Mouse (Mus musculus) forebrain, embryonic 12.5 days (tissue): Measurements from ENCODE around the gene Pacsin1. TPM values are rescaled to one million over a fixed set of nuclear protein-coding genes. Genes with fewer than 3 reads are reported as not detected.
A peak's percentile ranks its signal among the peaks of the same experiment; 100 is the strongest.
"Not testable (repeated sequence)": the region's sequence is repeated elsewhere in the genome, so short reads cannot be mapped to it uniquely, and the experiment has no call there.

ENCODE experiments used
- ATAC-seq: fragments of 200-750 bp; cut with Nextera tagmentation; 2 replicates; pipeline ENCODE4 v1.8.0; 2017; ENCODE audit warnings: moderate TSS enrichment; ENCODE audit not compliant: low FRiP score
- H3K27ac ChIP-seq: fragments of 300-500 bp; sonication (generic); 2 replicates; pipeline ENCODE4 v1.5.1; 2016; ENCODE audit warnings: mild to moderate bottlenecking
- H3K27me3 ChIP-seq: fragments of 300-500 bp; sonication (generic); 2 replicates; pipeline ENCODE4 v1.6.1; 2016; ENCODE audit warnings: mild to moderate bottlenecking
- H3K36me3 ChIP-seq: fragments of 300-500 bp; sonication (generic); replicated peaks from 2 replicates; pipeline ENCODE4 v1.6.1; 2016; ENCODE audit warnings: mild to moderate bottlenecking
- H3K4me1 ChIP-seq: fragments of 300-500 bp; sonication (generic); 2 replicates; pipeline ENCODE4 v1.6.1; 2016
- H3K4me2 ChIP-seq: fragments of 300-500 bp; sonication (generic); 2 replicates; pipeline ENCODE4 v1.6.1; 2016; ENCODE audit warnings: mild to moderate bottlenecking, moderate library complexity
- H3K4me3 ChIP-seq: fragments of 300-500 bp; sonication (generic); replicated peaks from 2 replicates; pipeline ENCODE4 v1.5.1; 2016; ENCODE audit warnings: mild to moderate bottlenecking
- H3K9ac ChIP-seq: fragments of 300-500 bp; sonication (generic); 2 replicates; pipeline ENCODE4 v1.6.1; 2016; ENCODE audit warnings: mild to moderate bottlenecking
- H3K9me3 ChIP-seq: fragments of 300-500 bp; sonication (generic); 2 replicates; pipeline ENCODE4 v1.6.1; 2016
- WGBS: fragments of 180-500 bp; shearing (Covaris S2); methylation state at CpG from one replicate; pipeline ENCODE4 v1.1.7; 2016; 5-methylcytosine and 5-hydroxymethylcytosine counted together
- polyA plus RNA-seq: library from polyadenylated mRNA; unstranded; fragments of >200 nt; fragmentation: Nextera tagmentation; extraction: Ambion mirVana; gene quantifications from 2 replicates; pipeline ENCODE4 v1.2.1, GENCODE M21; 2016

The Pacsin1 gene
- polyA plus RNA-seq, 1 experiment from 2014 or later, result 9.0 TPM

DNA sequence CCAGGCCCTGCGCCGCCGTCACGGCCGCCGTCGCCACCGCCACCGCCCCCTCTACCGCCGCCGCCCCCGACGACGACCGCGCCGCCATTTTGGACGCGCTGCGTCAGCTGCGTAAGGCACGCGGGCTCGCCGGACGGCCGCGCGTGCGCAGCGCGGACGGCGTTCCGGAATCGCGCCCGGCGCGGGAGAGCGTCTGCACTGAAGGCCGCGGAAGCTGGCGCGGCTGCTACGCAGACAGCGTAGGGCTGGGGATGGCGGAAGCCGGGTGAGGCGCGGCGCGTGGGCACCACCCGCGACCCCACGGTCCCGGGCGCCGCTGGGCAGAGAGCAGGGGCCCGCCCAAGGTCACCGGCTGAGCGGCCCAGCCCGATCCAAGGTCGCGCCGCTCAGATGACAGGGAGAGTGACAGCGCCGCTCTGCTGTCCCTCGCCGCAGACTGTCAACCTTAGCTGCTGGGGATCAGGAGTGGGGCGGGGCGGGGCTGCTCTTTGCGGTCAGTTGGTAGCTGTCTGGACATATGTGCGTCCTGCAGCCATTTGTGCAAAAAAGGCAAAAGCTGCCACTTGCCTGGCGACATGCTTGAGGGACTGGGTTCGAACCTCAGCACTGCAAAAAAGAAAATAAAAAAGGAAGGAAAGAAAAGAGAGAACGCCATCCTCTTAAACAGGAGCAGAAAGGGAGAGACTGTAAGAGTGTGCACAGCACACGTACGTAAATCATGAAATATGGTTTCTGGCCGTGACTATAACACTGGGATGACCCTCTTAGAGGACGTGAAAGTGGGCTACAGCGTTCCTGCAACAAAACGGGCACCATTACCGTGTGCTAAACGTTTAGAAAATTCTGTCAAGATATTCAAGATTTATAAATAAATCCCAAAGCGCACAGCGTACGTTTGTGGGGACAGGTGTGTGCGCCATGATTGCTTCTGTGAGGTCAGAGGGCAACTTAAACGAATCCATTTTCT, 31.7 kb upstream of the Pacsin1 start, which contains the start of gene Nudt3:
Gene Nudt3 (minus strand): TSS at position 136 of the 967 bp plus-strand sequence.
- Histone ChIP-seq H3K9ac (peak within 1 kb of the TSS; percentile 98), H3K27me3 (no peaks in the 10 kb centered on the region), H3K4me2 (peak within 1 kb of the TSS; percentile 77), H3K4me3 (peak within 1 kb of the TSS; percentile 95), H3K27ac (peak within 1 kb of the TSS; percentile 97), H3K9me3 (no peaks in the 10 kb centered on the region), H3K36me3 (peaks cover 9% of the 10 kb centered on the region), H3K4me1 (peaks cover 47% of the 10 kb centered on the region)
- 9% methylated on average over 90 of the region's 91 CpGs for WGBS
- peak; percentile 90 for ATAC-seq

DNA sequence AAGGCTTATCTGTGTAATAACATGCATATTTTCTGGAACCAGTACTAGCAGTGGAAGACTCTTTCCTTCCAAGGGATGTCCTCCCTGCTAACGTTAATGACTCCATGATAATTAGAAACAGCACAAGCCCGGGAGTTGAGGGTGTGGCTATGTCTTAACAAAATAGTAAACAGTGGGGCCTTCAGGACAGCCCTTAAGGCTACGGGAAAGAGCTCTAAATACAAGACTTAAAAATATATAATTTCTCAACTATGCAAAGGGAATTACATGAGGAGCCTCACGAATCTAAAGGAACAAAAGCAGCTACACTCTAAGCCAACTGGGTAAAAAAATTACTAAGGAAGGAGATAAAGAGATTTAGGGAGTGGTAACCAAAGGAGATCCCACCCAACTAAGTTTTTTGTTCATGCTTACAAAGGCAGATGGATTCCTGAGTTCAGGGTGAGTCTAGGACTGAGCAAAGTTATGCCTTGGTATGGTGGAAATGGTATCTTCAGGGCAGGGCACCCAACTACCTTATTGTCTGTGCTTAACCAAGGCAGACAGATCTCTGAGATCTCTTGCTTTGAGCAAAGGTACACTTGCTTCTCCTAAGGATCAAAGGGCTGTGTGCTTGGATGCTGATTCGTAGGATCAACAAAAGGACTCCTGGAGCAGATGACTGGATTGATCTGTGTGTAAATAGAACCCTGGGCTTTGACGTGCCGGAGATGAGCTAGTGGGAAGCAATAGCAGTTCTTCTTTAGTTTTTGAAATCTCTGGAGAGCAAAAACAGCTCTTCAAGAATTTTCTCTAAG, 29.7 kb upstream of the Pacsin1 start:
- no peaks in the 10 kb centered on the region for H3K9me3 ChIP-seq
- no peak overlapping the region for H3K27ac ChIP-seq
- no peak overlapping the region for H3K4me3 ChIP-seq
- no peak overlapping the region for H3K4me2 ChIP-seq
- no peak overlapping the region for H3K9ac ChIP-seq
- 39% methylated on average over 7 of the region's 7 CpGs for WGBS
- H3K27me3 ChIP-seq, result no peaks in the 10 kb centered on the region
- H3K4me1 ChIP-seq, result peaks cover 31% of the 10 kb centered on the region
- no peak for ATAC-seq
- peaks cover 16% of the 10 kb centered on the region for H3K36me3 ChIP-seq

DNA sequence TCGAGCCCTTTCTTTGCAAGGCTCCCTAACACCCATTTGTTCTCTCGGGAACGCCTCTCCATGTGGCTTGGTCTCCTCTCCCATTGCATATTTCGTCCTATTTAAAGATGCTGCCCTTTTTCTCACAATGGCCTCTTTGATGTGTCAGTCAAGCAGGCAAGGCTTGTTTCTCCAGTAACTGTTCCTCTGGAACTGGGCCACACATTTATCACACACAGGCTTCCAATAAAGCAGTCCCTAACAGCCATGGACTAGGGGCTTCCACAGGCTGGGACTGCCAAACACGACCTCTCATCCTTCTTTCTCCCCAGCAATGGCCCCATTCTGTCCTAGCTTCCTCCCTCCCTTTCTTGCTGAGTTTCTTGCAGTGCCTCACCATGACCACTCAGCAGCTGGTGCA, 28.6 kb upstream of the Pacsin1 start:
- H3K4me1 ChIP-seq, result peaks cover 25% of the 10 kb centered on the region
- 0 out of 2 replicates have a peak overlapping the region, but pooled peaks have one; percentile 1 for H3K9ac ChIP-seq
- peaks cover 27% of the 10 kb centered on the region for H3K36me3 ChIP-seq
- H3K4me2 ChIP-seq, result no peak overlapping the region
- peak overlapping the region; percentile 61 for H3K27ac ChIP-seq
- 12% methylated on average over 5 of the region's 5 CpGs for WGBS
- no peaks in the 10 kb centered on the region for H3K9me3 ChIP-seq
- no peaks in the 10 kb centered on the region for H3K27me3 ChIP-seq
- no peak overlapping the region for H3K4me3 ChIP-seq
- no peak for ATAC-seq

DNA sequence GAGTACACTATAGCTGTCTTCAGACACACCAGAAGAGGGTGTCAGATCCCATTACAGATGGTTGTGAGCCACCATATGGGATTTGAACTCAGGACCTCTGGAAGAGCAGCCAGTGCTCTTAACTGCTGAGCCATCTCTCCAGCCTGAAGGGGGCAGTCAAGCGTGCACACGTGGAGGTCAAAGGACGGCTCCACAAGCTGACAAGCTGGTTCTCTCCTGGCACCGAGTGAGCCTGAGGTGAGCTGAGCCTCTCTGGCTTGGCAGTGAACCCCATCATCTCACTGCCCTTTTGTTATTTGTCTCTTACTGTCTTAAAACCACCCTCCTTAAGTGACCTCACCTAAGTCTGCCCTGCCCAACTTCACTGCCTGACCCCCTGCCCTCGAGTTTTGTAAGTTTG, 27.9 kb upstream of the Pacsin1 start:
- H3K9me3 ChIP-seq, result no peaks in the 10 kb centered on the region
- H3K4me1 ChIP-seq, result peaks cover 28% of the 10 kb centered on the region
- ATAC-seq, result no peak
- peaks cover 34% of the 10 kb centered on the region for H3K36me3 ChIP-seq
- H3K27ac ChIP-seq, result no peak overlapping the region
- 46% methylated on average over 5 of the region's 5 CpGs for WGBS
- no peak overlapping the region for H3K4me3 ChIP-seq
- H3K27me3 ChIP-seq, result no peaks in the 10 kb centered on the region
- no peak overlapping the region for H3K9ac ChIP-seq
- H3K4me2 ChIP-seq, result no peak overlapping the region

DNA sequence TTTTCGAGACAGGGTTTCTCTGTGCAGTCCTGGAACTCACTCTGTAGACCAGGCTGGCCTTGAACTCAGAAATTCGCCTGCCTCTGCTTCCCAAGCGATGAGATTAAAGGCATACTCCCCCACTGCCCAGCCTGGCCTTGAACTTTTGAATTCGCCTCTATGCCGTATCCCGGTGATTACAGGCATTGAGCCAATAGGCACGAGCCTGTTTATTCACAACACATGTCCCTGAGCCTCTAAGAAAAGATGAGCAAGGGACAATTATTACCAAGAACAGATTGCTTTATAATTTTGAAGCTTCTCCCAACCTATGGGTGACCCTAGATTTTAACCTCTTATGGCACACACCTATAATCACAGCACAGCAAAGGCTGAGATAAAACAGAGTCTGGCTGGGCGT, 26.9 kb upstream of the Pacsin1 start:
- Histone ChIP-seq H3K9me3 (no peaks in the 10 kb centered on the region), H3K27me3 (no peaks in the 10 kb centered on the region), H3K4me2 (no peak overlapping the region), H3K36me3 (peaks cover 43% of the 10 kb centered on the region), H3K4me1 (peaks cover 36% of the 10 kb centered on the region), H3K27ac (no peak overlapping the region), H3K9ac (no peak overlapping the region), H3K4me3 (no peak overlapping the region)
- ATAC-seq, result no peak
- WGBS, result 90% methylated on average over 8 of the region's 8 CpGs

DNA sequence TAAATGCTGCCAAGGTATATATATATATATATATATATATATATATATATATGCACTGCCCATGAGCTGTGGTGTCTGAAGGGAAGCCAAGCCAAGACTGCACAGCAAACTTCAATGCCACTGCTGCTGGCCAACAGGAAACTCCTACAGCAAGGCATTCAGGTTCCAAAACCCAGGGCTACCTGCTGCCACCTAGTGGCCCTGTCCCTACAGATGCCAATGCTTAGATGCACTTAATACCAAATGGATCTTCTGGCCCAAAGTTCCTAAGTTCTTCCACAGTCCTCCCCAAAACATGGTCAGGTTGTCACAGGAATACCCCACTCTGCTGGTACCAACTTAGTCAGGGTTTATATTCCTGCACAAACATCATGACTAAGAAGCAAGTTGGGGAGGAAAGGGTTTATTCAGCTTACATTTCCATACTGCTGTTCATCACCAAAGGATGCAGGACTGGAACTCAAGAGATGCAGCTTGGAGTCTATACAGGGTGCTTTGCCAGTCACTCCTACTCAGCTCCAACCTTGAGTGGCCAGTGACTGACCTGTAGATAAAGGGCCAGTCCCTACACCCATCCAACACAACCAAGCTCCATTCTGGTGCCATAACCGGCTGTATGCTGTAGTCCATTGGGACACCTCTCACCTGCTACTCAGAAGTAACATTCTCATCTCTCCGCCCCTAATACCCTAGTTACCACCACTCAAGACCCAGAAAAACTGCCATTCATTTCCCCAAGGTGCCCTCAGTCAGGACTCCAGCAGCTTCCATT, 25.9 kb upstream of the Pacsin1 start:
- 72% methylated on average over 2 of the region's 2 CpGs for WGBS
- H3K27me3 ChIP-seq, result no peaks in the 10 kb centered on the region
- peaks cover 49% of the 10 kb centered on the region for H3K36me3 ChIP-seq
- H3K4me1 ChIP-seq, result peaks cover 37% of the 10 kb centered on the region
- H3K4me2 ChIP-seq, result no peak overlapping the region
- H3K27ac ChIP-seq, result no peak overlapping the region
- no peak overlapping the region for H3K9ac ChIP-seq
- no peaks in the 10 kb centered on the region for H3K9me3 ChIP-seq
- no peak overlapping the region for H3K4me3 ChIP-seq
- ATAC-seq, result peak; percentile 21; the same call in 1 of the 2 replicates

DNA sequence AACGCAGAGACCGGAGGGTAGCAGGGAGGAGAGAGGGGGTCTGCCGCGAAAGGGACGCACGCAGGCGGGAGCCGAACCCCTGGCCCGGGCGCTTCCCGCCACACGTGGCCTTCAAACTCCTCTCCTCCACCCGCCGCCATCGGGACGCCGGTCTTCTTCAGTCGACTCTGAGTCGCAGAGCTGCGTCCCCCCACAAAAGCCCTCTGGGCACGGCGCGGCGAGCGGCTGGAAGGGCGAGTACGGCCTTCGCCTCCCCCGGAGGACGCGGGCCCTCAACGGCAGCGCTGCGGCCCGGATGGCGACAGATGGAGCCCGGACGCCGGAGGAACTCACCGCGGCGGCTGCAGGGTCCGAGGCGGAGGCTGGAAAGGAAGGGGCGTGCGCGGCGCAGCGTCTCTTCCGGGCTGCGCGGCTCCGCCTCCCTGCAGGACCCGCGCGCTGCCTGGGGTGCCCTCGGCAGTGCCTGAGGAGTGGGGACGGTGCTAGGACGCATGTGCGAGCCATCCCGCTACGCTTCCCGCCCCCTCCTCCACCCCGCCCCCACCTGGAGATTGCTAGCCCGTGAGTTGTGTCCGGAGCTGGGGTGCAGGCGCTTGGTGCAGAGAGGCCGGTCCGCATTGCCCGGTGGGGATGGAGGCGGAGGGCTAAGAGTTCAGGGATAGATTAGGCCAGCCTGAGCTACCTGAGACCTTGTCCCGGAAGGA, 20.3 kb upstream of the Pacsin1 start, which contains the start of gene RPS10-NUDT3:
Gene RPS10-NUDT3 (minus strand): TSS at position 352 of the 704 bp plus-strand sequence.
- no peaks in the 10 kb centered on the region for H3K27me3 ChIP-seq
- H3K9me3 ChIP-seq, result no peaks in the 10 kb centered on the region
- ATAC-seq, result peak; percentile 98
- under 1% methylated on average over 69 of the region's 72 CpGs for WGBS
- peak within 1 kb of the TSS; percentile 94 for H3K27ac ChIP-seq
- peaks cover 39% of the 10 kb centered on the region for H3K36me3 ChIP-seq
- H3K4me2 ChIP-seq, result peak within 1 kb of the TSS; percentile 83
- peak within 1 kb of the TSS; percentile 92 for H3K9ac ChIP-seq
- H3K4me3 ChIP-seq, result peak within 1 kb of the TSS; percentile 92
- H3K4me1 ChIP-seq, result peaks cover 33% of the 10 kb centered on the region

DNA sequence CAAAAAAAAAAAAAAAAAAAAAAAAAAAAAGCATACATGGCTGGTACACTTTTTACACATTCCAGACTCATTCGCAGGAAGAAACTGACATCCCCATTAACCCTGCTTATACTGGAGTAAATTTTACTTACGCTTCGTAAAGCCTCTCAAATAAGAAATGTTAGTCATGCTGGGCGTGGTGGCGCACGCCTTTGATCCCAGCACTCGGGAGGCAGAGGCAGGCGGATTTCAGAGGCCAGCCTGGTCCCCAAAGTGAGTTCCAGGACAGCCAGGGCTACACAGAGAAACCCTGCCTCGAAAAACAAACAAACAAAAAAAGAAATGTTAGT, 19.8 kb upstream of the Pacsin1 start:
- not testable (repeated sequence) for ATAC-seq, H3K9me3 ChIP-seq, H3K27me3 ChIP-seq
- Histone ChIP-seq H3K36me3 (peaks cover 33% of the 10 kb centered on the region), H3K4me2 (peak overlapping the region; percentile 83), H3K9ac (0 out of 2 replicates have a peak overlapping the region, but pooled peaks have one; percentile 38), H3K4me1 (peaks cover 33% of the 10 kb centered on the region), H3K4me3 (peak overlapping the region; percentile 92), H3K27ac (peak overlapping the region; percentile 94)
- WGBS, result 45% methylated on average over 9 of the region's 9 CpGs

DNA sequence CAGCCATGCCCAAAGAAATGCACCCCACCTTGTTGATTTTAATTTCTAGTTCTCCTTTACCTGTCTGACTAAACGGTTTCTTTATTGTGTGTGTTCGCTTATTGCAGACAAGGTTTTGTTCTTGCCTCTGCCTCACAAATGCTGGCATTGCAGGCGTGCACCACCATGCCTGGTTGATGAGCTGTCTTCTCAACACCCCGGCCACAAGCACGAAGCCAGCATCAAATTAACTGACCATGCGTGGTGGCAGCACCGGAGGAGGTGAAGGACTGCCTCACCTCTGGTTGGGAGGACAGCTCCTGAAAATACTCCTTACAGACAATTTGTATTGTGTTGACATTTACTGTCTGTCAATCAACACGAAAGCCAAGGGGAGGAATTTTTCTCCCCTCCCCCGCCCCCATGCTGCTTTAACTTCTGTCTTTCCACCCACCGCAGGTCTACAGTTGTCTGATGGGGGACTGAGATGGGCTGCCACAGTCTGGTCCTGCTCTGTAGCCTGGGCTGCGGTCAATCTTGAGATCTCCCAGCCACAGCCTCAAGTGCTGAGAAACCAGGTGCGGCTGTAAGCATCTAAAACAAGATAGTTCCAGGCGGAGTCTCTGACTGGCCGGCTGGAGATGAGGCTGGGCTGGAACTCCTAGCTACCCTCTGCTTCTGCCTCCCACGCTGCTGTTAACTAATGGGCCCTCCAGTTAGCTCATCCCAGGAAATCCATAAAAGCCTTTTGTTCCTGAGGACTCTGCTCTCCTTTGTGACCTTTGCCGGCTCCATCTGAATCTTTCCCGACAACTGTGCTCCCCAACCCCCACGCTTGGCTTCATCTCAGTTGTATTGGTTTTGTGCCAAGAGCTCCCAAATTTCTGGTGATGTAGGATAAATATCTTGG, 18.9 kb upstream of the Pacsin1 start, which contains the start of gene Rps10:
Gene Rps10 (minus strand): TSS at position 538 of the 889 bp plus-strand sequence.
- peak within 1 kb of the TSS; percentile 83 for H3K4me2 ChIP-seq
- H3K27me3 ChIP-seq, result no peaks in the 10 kb centered on the region
- H3K27ac ChIP-seq, result peak within 1 kb of the TSS; percentile 94
- H3K36me3 ChIP-seq, result peaks cover 25% of the 10 kb centered on the region
- peaks cover 33% of the 10 kb centered on the region for H3K4me1 ChIP-seq
- H3K9ac ChIP-seq, result 0 out of 2 replicates have a peak within 1 kb of the TSS, but pooled peaks have one; percentile 38
- peak within 1 kb of the TSS; percentile 92 for H3K4me3 ChIP-seq
- ATAC-seq, result no peak
- 47% methylated on average over 18 of the region's 18 CpGs for WGBS
- H3K9me3 ChIP-seq, result no peaks in the 10 kb centered on the region

DNA sequence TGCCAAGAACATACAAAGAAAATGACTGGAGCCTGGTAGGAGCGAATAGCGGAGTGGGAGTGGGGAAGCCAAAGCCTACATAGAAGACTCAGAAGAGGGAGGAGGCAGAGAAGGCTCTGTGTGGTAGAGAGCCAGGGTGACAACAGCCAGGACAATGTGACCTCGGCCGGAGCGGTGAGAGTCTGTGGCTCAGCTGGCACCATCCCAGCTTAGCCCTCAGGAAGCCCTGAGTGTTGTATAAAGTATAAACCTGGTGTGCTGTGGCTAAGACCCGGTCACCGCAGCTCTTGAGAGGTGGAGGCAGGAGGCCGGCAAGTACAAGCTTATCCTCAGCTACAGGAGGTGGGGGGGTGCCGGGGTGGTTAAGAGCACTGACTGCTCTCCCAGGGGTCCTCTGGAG, 18.0 kb upstream of the Pacsin1 start:
- Histone ChIP-seq H3K4me2 (no peak overlapping the region), H3K36me3 (peaks cover 15% of the 10 kb centered on the region), H3K4me3 (no peak overlapping the region), H3K4me1 (peaks cover 27% of the 10 kb centered on the region), H3K27me3 (no peaks in the 10 kb centered on the region), H3K9me3 (no peaks in the 10 kb centered on the region), H3K9ac (no peak overlapping the region), H3K27ac (no peak overlapping the region)
- ATAC-seq, result no peak
- WGBS, result 64% methylated on average over 9 of the region's 9 CpGs
